Mouse (Mus musculus): Measurements from ENCODE around the gene Lemd1. TPM values are rescaled to one million over a fixed set of nuclear protein-coding genes. Genes with fewer than 3 reads are reported as not detected.

Lemd1 gene
- polyA plus RNA-seq, 1 experiment from 2014 or later, result 2.0 TPM

DNA sequence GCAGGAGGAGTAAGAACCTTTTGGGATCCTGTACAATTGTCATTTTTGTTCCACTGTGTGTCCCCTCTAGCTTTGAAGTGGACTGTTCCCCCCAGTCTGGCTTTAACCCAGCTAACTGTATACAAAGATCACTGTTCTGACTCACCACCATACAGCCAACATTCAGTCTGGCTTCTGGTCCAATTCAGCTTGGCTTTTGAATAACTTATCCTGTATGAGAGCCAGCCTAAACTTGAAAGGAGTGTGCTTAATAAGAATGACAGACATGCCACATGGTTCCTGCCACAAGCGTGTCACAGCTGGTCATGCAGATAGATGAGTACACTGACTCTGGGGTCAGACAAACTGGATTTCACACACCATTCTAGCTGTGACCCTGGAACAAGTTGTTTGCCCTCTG, 95.5 kb downstream of the Lemd1 start:
- Histone ChIP-seq H3K36me3 (no peaks in the 10 kb centered on the region), H3K9me3 (no peaks in the 10 kb centered on the region), H3K27ac (no peak overlapping the region), H3K4me3 (no peak overlapping the region), H3K4me2 (no peak overlapping the region), H3K27me3 (no peaks in the 10 kb centered on the region; the same call in 1 of the 2 replicates), H3K9ac (no peak overlapping the region), H3K4me1 (peaks cover 15% of the 10 kb centered on the region)
- 71% methylated on average over 1 of the region's 1 CpGs for WGBS
- ATAC-seq (ENCODE audit: borderline replicate concordance, extremely low read depth, low FRiP score, low TSS enrichment), result no peak

GRCm38 (mm10) chr1:132287445-132287844, 96.2 kb downstream of the Lemd1 start:
- Histone ChIP-seq H3K27ac (no peak overlapping the region), H3K36me3 (no peaks in the 10 kb centered on the region)
- 68% methylated on average over 2 of the region's 2 CpGs for WGBS

DNA sequence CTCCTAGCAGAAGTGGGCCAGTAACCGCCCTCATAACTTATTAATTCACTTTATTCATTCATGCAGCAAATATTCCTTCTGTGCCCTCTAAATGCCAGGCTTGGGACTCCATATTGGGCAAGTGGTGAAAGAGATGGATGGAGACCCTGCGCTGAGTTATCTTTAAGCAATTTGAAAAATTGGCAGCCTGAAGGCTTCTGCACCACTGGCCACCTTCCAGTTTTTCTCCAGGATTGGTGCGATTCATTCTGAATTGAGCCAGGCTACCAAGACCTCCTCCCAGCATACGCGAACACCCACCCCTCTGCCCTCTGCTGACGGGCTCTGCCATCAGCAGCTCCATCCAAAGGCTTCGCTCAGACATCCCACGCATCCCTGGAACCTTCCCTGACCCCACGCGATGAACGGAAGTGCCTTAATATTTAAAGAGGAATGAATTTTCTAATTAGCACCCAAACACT, 96.8 kb downstream of the Lemd1 start:
- no peak overlapping the region for H3K4me2 ChIP-seq
- H3K9me3 ChIP-seq, result no peaks in the 10 kb centered on the region
- no peak for ATAC-seq (ENCODE audit: borderline replicate concordance, extremely low read depth, low FRiP score, low TSS enrichment)
- H3K4me1 ChIP-seq, result peaks cover 28% of the 10 kb centered on the region
- no peak overlapping the region for H3K4me3 ChIP-seq
- no peaks in the 10 kb centered on the region; the same call in 1 of the 2 replicates for H3K27me3 ChIP-seq
- H3K27ac ChIP-seq, result no peak overlapping the region
- H3K9ac ChIP-seq, result no peak overlapping the region
- WGBS, result 28% methylated on average over 11 of the region's 11 CpGs
- no peaks in the 10 kb centered on the region for H3K36me3 ChIP-seq

More at GRCm38 (mm10) chr1:132287445-132287844, 96.2 kb downstream of the Lemd1 start:
- H3K4me2 ChIP-seq, result no peak overlapping the region
- H3K4me3 ChIP-seq, result no peak overlapping the region
- H3K27me3 ChIP-seq, result no peaks in the 10 kb centered on the region; the same call in 1 of the 2 replicates
- no peak for ATAC-seq (ENCODE audit: borderline replicate concordance, extremely low read depth, low FRiP score, low TSS enrichment)
- no peaks in the 10 kb centered on the region for H3K9me3 ChIP-seq
- no peak overlapping the region for H3K9ac ChIP-seq
- H3K4me1 ChIP-seq, result peaks cover 22% of the 10 kb centered on the region

DNA sequence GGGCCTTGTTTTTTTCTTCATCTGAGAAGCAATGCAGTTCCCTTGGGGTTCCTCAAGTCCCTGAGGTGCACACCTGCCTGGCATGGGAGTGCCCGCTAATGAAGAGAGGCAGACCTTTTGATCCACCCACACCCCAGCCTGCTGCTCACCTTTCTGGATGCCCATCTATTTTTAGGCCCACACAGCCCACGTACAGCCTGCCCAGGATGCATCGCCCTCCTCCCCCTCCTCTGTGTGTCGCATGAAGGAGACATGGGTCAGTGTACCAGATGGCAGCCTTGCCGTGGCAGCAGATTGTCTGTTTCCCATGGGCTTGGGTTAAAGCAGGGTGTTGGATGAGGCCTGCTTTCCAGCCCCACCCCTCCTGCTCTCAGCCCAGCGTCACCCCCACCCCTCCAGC, 98.7 kb downstream of the Lemd1 start:
- H3K36me3 ChIP-seq, result no peaks in the 10 kb centered on the region
- no peak overlapping the region for H3K4me3 ChIP-seq
- H3K4me1 ChIP-seq, result peaks cover 41% of the 10 kb centered on the region
- H3K9ac ChIP-seq, result no peak overlapping the region
- no peaks in the 10 kb centered on the region for H3K27me3 ChIP-seq
- no peak for ATAC-seq (ENCODE audit: borderline replicate concordance, extremely low read depth, low FRiP score, low TSS enrichment)
- 67% methylated on average over 6 of the region's 6 CpGs for WGBS
- no peak overlapping the region for H3K4me2 ChIP-seq
- H3K9me3 ChIP-seq, result no peaks in the 10 kb centered on the region
- H3K27ac ChIP-seq, result no peak overlapping the region

DNA sequence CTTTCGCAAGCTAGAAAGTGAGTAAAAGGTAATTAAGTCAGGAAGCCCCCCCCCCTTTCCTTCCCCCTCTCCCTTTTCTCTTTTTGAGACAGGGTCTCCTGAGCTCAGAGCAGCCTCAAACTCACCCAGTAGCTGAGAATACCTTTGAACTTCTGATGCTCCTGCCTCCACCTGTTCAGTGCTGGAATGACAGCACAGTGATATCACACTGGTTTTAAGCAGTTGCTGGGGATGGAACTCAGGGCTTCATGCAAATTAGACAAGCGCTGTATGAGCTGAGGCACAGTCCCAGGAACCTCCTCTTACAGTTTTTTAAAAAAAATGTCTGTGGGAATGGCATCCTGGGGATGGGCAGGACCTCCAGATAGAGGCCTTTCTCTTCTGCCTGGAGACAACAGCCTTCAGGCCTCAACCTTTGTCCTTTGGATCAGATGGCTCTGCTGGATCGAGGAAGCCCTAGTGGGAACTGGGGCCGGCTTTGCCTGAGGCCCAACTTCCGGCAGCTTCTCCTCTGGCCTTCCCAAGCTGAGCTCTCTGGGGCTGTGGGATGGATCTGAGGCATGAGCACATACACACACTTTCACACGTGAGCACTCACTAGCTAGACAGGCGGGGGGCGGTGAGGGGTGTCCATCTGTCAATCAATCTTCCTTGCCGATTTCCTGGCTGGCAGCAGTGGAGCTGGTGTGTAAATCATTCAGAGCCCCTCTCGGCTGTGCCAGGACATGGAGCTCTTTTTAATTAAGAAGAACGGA, 99.9 kb downstream of the Lemd1 start:
- Histone ChIP-seq H3K4me1 (peaks cover 52% of the 10 kb centered on the region), H3K4me3 (no peak overlapping the region), H3K9me3 (no peaks in the 10 kb centered on the region), H3K9ac (peak overlapping the region; percentile 5; the same call in 1 of the 2 replicates), H3K4me2 (no peak overlapping the region), H3K27me3 (no peaks in the 10 kb centered on the region), H3K36me3 (no peaks in the 10 kb centered on the region), H3K27ac (peak overlapping the region; percentile 88)
- no peak for ATAC-seq (ENCODE audit: borderline replicate concordance, extremely low read depth, low FRiP score, low TSS enrichment)
- 48% methylated on average over 11 of the region's 11 CpGs for WGBS

- H3K36me3 ChIP-seq, result no peaks in the 10 kb centered on the region
- no peak overlapping the region for H3K4me2 ChIP-seq
- peaks cover 58% of the 10 kb centered on the region for H3K4me1 ChIP-seq
- H3K4me3 ChIP-seq, result no peak overlapping the region
- ATAC-seq (ENCODE audit: borderline replicate concordance, extremely low read depth, low FRiP score, low TSS enrichment), result no peak
- peak overlapping the region; percentile 88 for H3K27ac ChIP-seq
- no peak overlapping the region for H3K9ac ChIP-seq
- no peaks in the 10 kb centered on the region for H3K9me3 ChIP-seq
- WGBS, result 28% methylated on average over 4 of the region's 4 CpGs
- no peaks in the 10 kb centered on the region for H3K27me3 ChIP-seq
Observed at GRCm38 (mm10) chr1:132291706-132292105, 100.5 kb downstream of the Lemd1 start.

- H3K4me3 ChIP-seq, result no peak overlapping the region
- 20% methylated on average over 21 of the region's 21 CpGs for WGBS
- peak; percentile 29; the same call in 1 of the 2 replicates for ATAC-seq (ENCODE audit: borderline replicate concordance, extremely low read depth, low FRiP score, low TSS enrichment)
- peak overlapping the region; percentile 24 for H3K4me2 ChIP-seq
- H3K4me1 ChIP-seq, result peaks cover 58% of the 10 kb centered on the region
- no peaks in the 10 kb centered on the region for H3K36me3 ChIP-seq
- no peak overlapping the region for H3K9ac ChIP-seq
- peak overlapping the region; percentile 88 for H3K27ac ChIP-seq
- H3K27me3 ChIP-seq, result peaks cover 3% of the 10 kb centered on the region; the same call in 1 of the 2 replicates
- H3K9me3 ChIP-seq, result no peaks in the 10 kb centered on the region
Observed at GRCm38 (mm10) chr1:132292318-132293129, 101.3 kb downstream of the Lemd1 start.

GRCm38 (mm10) chr1:132295506-132295905, 104.3 kb downstream of the Lemd1 start:
- H3K27me3 ChIP-seq, result peaks cover 32% of the 10 kb centered on the region
- H3K4me1 ChIP-seq, result peaks cover 75% of the 10 kb centered on the region
- ATAC-seq (ENCODE audit: borderline replicate concordance, extremely low read depth, low FRiP score, low TSS enrichment), result no peak
- H3K4me3 ChIP-seq, result no peak overlapping the region
- H3K27ac ChIP-seq, result peak overlapping the region; percentile 84
- H3K9me3 ChIP-seq, result no peaks in the 10 kb centered on the region
- no peaks in the 10 kb centered on the region for H3K36me3 ChIP-seq
- H3K4me2 ChIP-seq, result no peak overlapping the region
- H3K9ac ChIP-seq, result no peak overlapping the region
- WGBS, result 52% methylated on average over 7 of the region's 7 CpGs

DNA sequence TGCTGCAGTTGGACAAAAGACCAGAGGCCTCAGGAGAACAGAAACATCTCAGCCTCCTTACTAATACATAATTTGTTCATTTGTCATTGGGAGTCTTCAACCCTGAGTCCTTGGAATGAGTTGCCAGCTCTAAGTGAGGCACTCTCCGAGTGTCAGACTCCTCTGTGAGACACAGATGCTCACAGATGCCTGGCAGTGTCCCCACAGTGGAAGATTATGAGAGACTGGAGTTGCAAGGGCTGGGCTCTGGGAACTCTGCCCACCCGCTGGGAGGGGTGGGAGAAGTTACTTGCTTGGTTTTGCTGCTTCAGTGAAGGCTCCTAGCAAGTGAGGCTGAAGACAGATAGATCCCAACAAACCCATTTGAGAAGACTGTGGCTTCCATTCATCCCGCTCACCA, 104.8 kb downstream of the Lemd1 start:
- 50% methylated on average over 3 of the region's 3 CpGs for WGBS
- Histone ChIP-seq H3K27ac (peak overlapping the region; percentile 84), H3K9me3 (no peaks in the 10 kb centered on the region), H3K9ac (no peak overlapping the region), H3K4me2 (no peak overlapping the region), H3K4me3 (no peak overlapping the region), H3K36me3 (no peaks in the 10 kb centered on the region), H3K4me1 (peaks cover 74% of the 10 kb centered on the region), H3K27me3 (peaks cover 33% of the 10 kb centered on the region)
- no peak for ATAC-seq (ENCODE audit: borderline replicate concordance, extremely low read depth, low FRiP score, low TSS enrichment)

DNA sequence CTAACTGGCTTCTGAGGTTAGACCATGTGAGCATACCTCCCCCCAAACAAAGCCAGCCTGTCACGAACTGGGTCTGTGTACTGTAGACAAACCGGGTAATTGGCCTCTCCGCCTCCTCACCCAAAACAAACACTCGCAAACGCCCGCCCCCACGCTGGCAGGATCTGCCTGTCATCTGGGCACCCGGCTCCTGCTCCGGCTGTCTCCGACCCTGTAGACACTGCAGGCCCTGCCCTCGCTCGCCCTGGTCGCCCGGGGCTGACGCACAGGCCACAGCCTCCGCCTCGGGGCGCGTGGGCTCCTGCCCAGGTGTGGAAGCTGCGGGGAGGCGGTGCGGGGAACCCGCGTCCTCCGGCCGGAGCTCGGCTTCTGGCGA, 107.2 kb downstream of the Lemd1 start, which contains the start of gene Klhdc8a:
TSS of gene Klhdc8a (plus strand) at position 202 of the 376 bp plus-strand sequence.
- ATAC-seq (ENCODE audit: borderline replicate concordance, extremely low read depth, low FRiP score, low TSS enrichment), result peak; percentile 50; the same call in 1 of the 2 replicates
- Histone ChIP-seq H3K9me3 (no peaks in the 10 kb centered on the region), H3K9ac (peak within 1 kb of the TSS; percentile 53), H3K27ac (peak within 1 kb of the TSS; percentile 48; the same call in 1 of the 2 replicates), H3K4me1 (peaks cover 50% of the 10 kb centered on the region), H3K36me3 (no peaks in the 10 kb centered on the region), H3K27me3 (peaks cover 33% of the 10 kb centered on the region), H3K4me2 (peak within 1 kb of the TSS; percentile 98), H3K4me3 (peak within 1 kb of the TSS; percentile 50)
- 1% methylated on average over 28 of the region's 28 CpGs for WGBS

DNA sequence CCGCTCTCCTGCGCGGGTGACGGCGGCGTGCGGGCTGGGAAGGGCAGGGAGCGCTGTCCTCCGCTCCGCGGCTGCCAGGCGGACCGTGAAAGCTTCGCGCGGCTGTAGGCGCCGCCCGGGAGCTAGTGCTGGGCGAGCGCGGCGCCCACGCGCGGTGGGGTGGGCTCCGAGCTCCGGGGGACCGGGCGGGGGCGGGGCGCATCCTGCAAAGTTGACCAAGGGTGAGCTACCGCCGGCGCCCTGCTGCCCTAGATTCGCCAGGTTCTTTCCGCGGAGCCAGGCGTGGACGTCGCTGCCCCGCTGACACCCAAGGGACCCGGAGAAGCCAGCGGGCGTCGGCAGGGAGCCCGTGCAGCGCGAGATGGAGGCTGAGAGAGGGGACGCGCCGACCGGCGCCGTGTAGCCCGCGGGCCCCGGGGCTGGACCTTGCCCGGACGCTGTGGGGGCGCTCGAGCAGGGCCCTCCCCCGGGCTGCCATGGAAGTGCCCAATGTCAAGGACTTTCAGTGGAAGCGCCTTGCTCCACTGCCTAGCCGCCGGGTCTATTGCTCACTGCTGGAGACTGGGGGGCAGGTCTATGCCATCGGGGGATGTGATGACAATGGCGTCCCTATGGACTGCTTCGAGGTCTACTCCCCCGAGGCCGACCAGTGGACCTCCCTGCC, 107.7 kb downstream of the Lemd1 start:
- WGBS, result 2% methylated on average over 71 of the region's 71 CpGs
- no peak overlapping the region for H3K27ac ChIP-seq
- H3K4me2 ChIP-seq, result peak overlapping the region; percentile 98
- ATAC-seq (ENCODE audit: borderline replicate concordance, extremely low read depth, low FRiP score, low TSS enrichment), result peak; percentile 44; the same call in 1 of the 2 replicates
- H3K27me3 ChIP-seq, result peaks cover 36% of the 10 kb centered on the region
- peak overlapping the region; percentile 50 for H3K4me3 ChIP-seq
- peak overlapping the region; percentile 53 for H3K9ac ChIP-seq
- H3K9me3 ChIP-seq, result no peaks in the 10 kb centered on the region
- H3K36me3 ChIP-seq, result no peaks in the 10 kb centered on the region
- peaks cover 50% of the 10 kb centered on the region for H3K4me1 ChIP-seq

All from lung, embryonic 15.5 days (tissue).